Mouse (Mus musculus) myocyte (in vitro differentiated cells): ENCODE results near the gene Avil.

Source experiments
- CEBPB ChIP-seq: IDR thresholded peaks from 2 replicates; pipeline ENCODE4 v1.6.1; 2011; ENCODE audit warnings: mild to moderate bottlenecking, moderate library complexity; ENCODE audit not compliant: poor library complexity, insufficient read depth, severe bottlenecking
- E2F4 ChIP-seq: IDR thresholded peaks from one replicate; pipeline ENCODE4 v1.6.1; 2011; ENCODE audit warnings: mild to moderate bottlenecking, control low read depth, moderate library complexity; ENCODE audit not compliant: insufficient read depth
- MAX ChIP-seq: IDR thresholded peaks from one replicate; pipeline ENCODE4 v1.6.1; 2011; ENCODE audit warnings: low read depth, mild to moderate bottlenecking, control low read depth
- MYOD1 ChIP-seq, 3 experiments: IDR thresholded peaks; one replicate each; pipeline ENCODE4 v1.6.1; 2011; ENCODE audit warnings: control low read depth in 2 of 3, low read depth in 2 of 3, mild to moderate bottlenecking in 2 of 3, moderate library complexity in 1 of 3; ENCODE audit not compliant: insufficient read length in 2 of 3, control insufficient read depth in 1 of 3
- MYOG ChIP-seq, 3 experiments: IDR thresholded peaks; one replicate each; pipeline ENCODE4 v1.6.1; 2011; ENCODE audit warnings: control low read depth in 2 of 3, low read depth in 2 of 3, mild to moderate bottlenecking in 2 of 3; ENCODE audit not compliant: insufficient read length in 2 of 3, control insufficient read depth in 1 of 3, insufficient read depth in 1 of 3
- POLR2A ChIP-seq: IDR thresholded peaks from one replicate; pipeline ENCODE4 v1.6.1; 2011; ENCODE audit warnings: low read depth, mild to moderate bottlenecking, control low read depth, moderate library complexity; ENCODE audit not compliant: insufficient read length
- POLR2AphosphoS2 ChIP-seq: IDR thresholded peaks from one replicate; pipeline ENCODE4 v1.6.1; 2011; ENCODE audit warnings: low read depth, control low read depth; ENCODE audit not compliant: insufficient read length
- REST ChIP-seq: IDR thresholded peaks from one replicate; pipeline ENCODE4 v1.6.1; 2011; ENCODE audit warnings: mild to moderate bottlenecking, control low read depth, moderate library complexity; ENCODE audit not compliant: insufficient read depth, insufficient read length
- SRF ChIP-seq: IDR thresholded peaks from one replicate; pipeline ENCODE4 v1.6.1; 2011; ENCODE audit warnings: low read depth; ENCODE audit not compliant: control insufficient read depth, insufficient read length
- TCF12 ChIP-seq: IDR thresholded peaks from one replicate; pipeline ENCODE4 v1.6.1; 2011; ENCODE audit warnings: mild to moderate bottlenecking, control low read depth; ENCODE audit not compliant: poor library complexity, insufficient read depth, severe bottlenecking
- TCF3 ChIP-seq: IDR thresholded peaks from one replicate; pipeline ENCODE4 v1.6.1; 2011; ENCODE audit warnings: low read depth, control low read depth; ENCODE audit not compliant: insufficient read length
- USF1 ChIP-seq: IDR thresholded peaks from one replicate; pipeline ENCODE4 v1.6.1; 2011; ENCODE audit warnings: low read depth, mild to moderate bottlenecking, control low read depth, moderate library complexity

- TF ChIP-seq E2F4 (no peak), CEBPB (no peak), POLR2A (peak; percentile 8), TCF12 (no peak), REST (no peak), MAX (no peak), MYOG (IDR thresholded peaks at IDR 0.05; ENCODE audit: control insufficient read depth in 1 of 3, insufficient read depth in 1 of 3, insufficient read length in 2 of 3, low read depth in 2 of 3) (no peak), USF1 (no peak), MYOD1 (IDR thresholded peaks at IDR 0.05; ENCODE audit: control insufficient read depth in 1 of 3, insufficient read length in 2 of 3, low read depth in 2 of 3) (no peak), SRF (no peak), TCF3 (no peak), POLR2AphosphoS2 (peak; percentile 7)
These were observed 68.0 kb downstream of the Avil start for GRCm38 (mm10) chr10:127068360-127069038.
